Mouse (Mus musculus): ENCODE measurements around the gene Tex36.

Gene Tex36

GRCm38 (mm10) chr7:133544966-133545365 lies 57.0 kb downstream of the Tex36 start:
- in situ Hi-C loops (cut with MboI; ENCODE audit: low pct_unique_long_range_greater_than_20kb in 1 of 2, low sequenced_read_pairs in 2 of 2, unreplicated experiment in 1 of 2), result no loop called here

DNA sequence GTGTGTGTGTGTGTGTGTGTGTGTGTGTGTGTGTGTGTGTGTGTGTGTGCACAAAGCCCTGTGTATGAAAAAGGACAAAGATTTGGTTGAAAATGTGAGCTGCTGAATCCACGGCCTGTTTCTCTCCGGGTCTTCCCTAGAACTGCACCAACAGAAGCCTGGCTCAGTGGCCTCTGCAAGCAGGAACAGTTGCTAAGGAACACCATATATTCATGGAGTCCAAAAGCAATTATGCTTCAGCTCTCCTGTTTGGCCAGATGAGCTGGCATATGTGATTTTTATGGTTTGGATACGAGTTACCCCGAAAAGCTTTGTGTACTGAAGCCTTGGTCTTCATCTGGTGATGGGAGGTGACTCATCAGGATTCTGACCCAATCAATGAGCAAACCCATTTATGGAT lies 58.8 kb downstream of the Tex36 start:
- in situ Hi-C loops (cut with MboI; ENCODE audit: low pct_unique_long_range_greater_than_20kb in 1 of 2, low sequenced_read_pairs in 2 of 2, unreplicated experiment in 1 of 2), result no loop called here

GRCm38 (mm10) chr7:133537366-133537765 lies 64.6 kb downstream of the Tex36 start:
- in situ Hi-C loops (cut with MboI; ENCODE audit: low pct_unique_long_range_greater_than_20kb in 1 of 2, low sequenced_read_pairs in 2 of 2, unreplicated experiment in 1 of 2), result no loop called here
